Mouse (Mus musculus) neural tube, embryonic 13.5 days (tissue): Measurements from ENCODE around the gene Tinagl1. TPM values are rescaled to one million over a fixed set of nuclear protein-coding genes. Genes with fewer than 3 reads are reported as not detected.

Experiments
- polyA plus RNA-seq: library from polyadenylated mRNA; unstranded; fragments of >200 nt; fragmentation: Nextera tagmentation; extraction: Ambion mirVana; gene quantifications from 2 replicates; pipeline ENCODE4 v1.2.1, GENCODE M21; 2015

The Tinagl1 gene
- polyA plus RNA-seq, 1 experiment from 2014 or later: 4.2 TPM

Other genes with a start within 250 kb of the Tinagl1 start
- not detected in 2 replicates for gene Spocd1, start 245.9 kb downstream of the Tinagl1 start, polyA plus RNA-seq
- 8.1 and 9.3 TPM in 2 replicates for gene Adgrb2, start 190.3 kb downstream of the Tinagl1 start, polyA plus RNA-seq
- gene Col16a1, start 127.3 kb downstream of the Tinagl1 start, polyA plus RNA-seq: 11.9 and 14.7 TPM in 2 replicates
- gene Pef1, start 72.6 kb downstream of the Tinagl1 start, polyA plus RNA-seq: 61.8 and 62.9 TPM in 2 replicates
- 0.39 and 0.71 TPM in 2 replicates for gene Hcrtr1, start 35.8 kb downstream of the Tinagl1 start, polyA plus RNA-seq
- not detected in 2 replicates for gene Gm853, start 47.3 kb upstream of the Tinagl1 start, polyA plus RNA-seq
- gene Serinc2, start 104.1 kb upstream of the Tinagl1 start, polyA plus RNA-seq: 53.5 and 60.1 TPM in 2 replicates
- 136 and 150 TPM in 2 replicates for gene Fabp3, start 133.5 kb upstream of the Tinagl1 start, polyA plus RNA-seq
- 0.71 TPM in 1 of 2 replicates, not detected in the other for gene Gm10570, start 133.6 kb upstream of the Tinagl1 start, polyA plus RNA-seq
- 90.3 and 94.1 TPM in 2 replicates for gene Zcchc17, start 184.8 kb upstream of the Tinagl1 start, polyA plus RNA-seq
- 107 and 112 TPM in 2 replicates for gene Snrnp40, start 185.0 kb upstream of the Tinagl1 start, polyA plus RNA-seq